Comparison of ENCODE assay signal across 8 mouse cellular contexts in the genomic region with DNA sequence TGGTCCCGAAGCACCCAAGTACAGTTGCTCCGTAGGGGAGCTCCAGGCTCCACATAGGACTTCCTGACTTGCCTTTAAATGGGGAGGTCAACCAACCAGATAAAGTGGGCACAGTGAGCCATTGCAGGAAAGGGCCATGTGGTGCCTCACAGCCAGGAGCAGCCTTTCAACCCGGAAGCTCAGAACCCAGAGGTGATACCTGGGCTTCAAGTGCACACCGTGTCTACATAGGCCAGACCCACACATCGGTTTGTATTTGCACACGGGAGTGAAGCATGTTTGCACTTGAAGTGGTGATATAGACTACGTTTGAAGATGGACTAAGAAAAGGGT. TPM values are rescaled to one million over a fixed set of nuclear protein-coding genes. Genes with fewer than 3 reads are reported as not detected.
DNase-seq lines count a peak whose midpoint lies in the region; ATAC-seq lines count a peak whose summit lies in the region.

No protein-coding gene starts in this region.

- no peaks in the 10 kb centered on the region for H3K36me3 ChIP-seq in kidney, embryonic 14.5 days (ENCODE audit: control insufficient read depth, insufficient read depth, low read length)
- H3K36me3 ChIP-seq in hindbrain, embryonic 14.5 days (replicated peaks; ENCODE audit: control insufficient read depth, insufficient read depth), result no peaks in the 10 kb centered on the region
- no peaks in the 10 kb centered on the region for H3K36me3 ChIP-seq in midbrain, embryonic 10.5 days

- no peak for ATAC-seq in kidney, embryonic 14.5 days (ENCODE audit: low FRiP score, low TSS enrichment)
- ATAC-seq in common myeloid progenitor, adult 5-6 weeks (replicated peaks; ENCODE audit: low read depth, poor library complexity, severe bottlenecking), result peak; percentile 59
- ATAC-seq in hindbrain, embryonic 14.5 days (ENCODE audit: low FRiP score), result peak; percentile 44; the same call in 1 of the 2 replicates

- 48% methylated on average over 7 of the region's 7 CpGs for WGBS in kidney, embryonic 14.5 days
- 39% methylated on average over 7 of the region's 7 CpGs for WGBS in hindbrain, embryonic 14.5 days
- 50% methylated on average over 7 of the region's 7 CpGs for WGBS in midbrain, embryonic 10.5 days

- H3K27me3 ChIP-seq in kidney, embryonic 14.5 days (ENCODE audit: control insufficient read depth, insufficient read depth, low read length), result peaks cover 6% of the 10 kb centered on the region; the same call in 1 of the 2 replicates
- peaks cover 25% of the 10 kb centered on the region for H3K27me3 ChIP-seq in hindbrain, embryonic 14.5 days (ENCODE audit: control insufficient read depth, insufficient read depth, low read length)
- peaks cover 97% of the 10 kb centered on the region for H3K27me3 ChIP-seq in midbrain, embryonic 10.5 days (ENCODE audit: low read depth, poor library complexity, severe bottlenecking)

- 0 out of 2 replicates have a peak overlapping the region, but pooled peaks have one; percentile 71 for H3K9ac ChIP-seq in kidney, embryonic 14.5 days (ENCODE audit: low read depth, low read length)
- H3K9ac ChIP-seq in hindbrain, embryonic 14.5 days, result peak overlapping the region; percentile 61

- no peak for DNase-seq in kidney, postnatal 10 days
- DNase-seq in hindbrain, embryonic 14.5 days (ENCODE audit: low spot score), result no peak
- DNase-seq in midbrain, embryonic 10.5 days (ENCODE audit: low spot score), result no peak
- no peak for DNase-seq in embryo, embryonic 11 days
- DNase-seq in layer of hippocampus, adult 11-12 months (ENCODE audit: low spot score), result no peak
- no peak for DNase-seq in spleen, postnatal 10 days (ENCODE audit: low spot score in 2 of 2)

- peak overlapping the region; percentile 57 for H3K4me3 ChIP-seq in kidney, embryonic 14.5 days (ENCODE audit: low read length)
- peak overlapping the region; percentile 52 for H3K4me3 ChIP-seq in hindbrain, embryonic 14.5 days (replicated peaks; ENCODE audit: low read length)
- H3K4me3 ChIP-seq in midbrain, embryonic 10.5 days, result peak overlapping the region; percentile 65

- peak overlapping the region; percentile 59 for H3K4me2 ChIP-seq in kidney, embryonic 14.5 days (replicated peaks; ENCODE audit: low read depth, low read length)
- H3K4me2 ChIP-seq in hindbrain, embryonic 14.5 days (replicated peaks), result peak overlapping the region; percentile 71

- H3K4me1 ChIP-seq in kidney, embryonic 14.5 days (ENCODE audit: control insufficient read depth, insufficient read depth, low read length), result no peaks in the 10 kb centered on the region
- H3K4me1 ChIP-seq in hindbrain, embryonic 14.5 days (replicated peaks; ENCODE audit: control insufficient read depth, insufficient read depth, low read length), result no peaks in the 10 kb centered on the region
- H3K4me1 ChIP-seq in midbrain, embryonic 10.5 days, result peaks cover 9% of the 10 kb centered on the region; the same call in 1 of the 2 replicates

- H3K27ac ChIP-seq in kidney, embryonic 14.5 days (ENCODE audit: low read depth, low read length), result peak overlapping the region; percentile 55; the same call in 1 of the 2 replicates
- no peak overlapping the region for H3K27ac ChIP-seq in hindbrain, embryonic 14.5 days
- H3K27ac ChIP-seq in midbrain, embryonic 10.5 days (replicated peaks), result peak overlapping the region; percentile 88; the same call in 1 of the 2 replicates

- H3K9me3 ChIP-seq in kidney, embryonic 14.5 days (ENCODE audit: control insufficient read depth, low read length), result no peaks in the 10 kb centered on the region
- no peaks in the 10 kb centered on the region for H3K9me3 ChIP-seq in hindbrain, embryonic 14.5 days (ENCODE audit: control insufficient read depth, low read length)
- H3K9me3 ChIP-seq in midbrain, embryonic 10.5 days (replicated peaks), result no peaks in the 10 kb centered on the region

RNA-seq across cellular contexts. Expression of gene Prps2, which starts 0.3 kb away (rescaled TPM):
- 21.3 and 35.5 TPM in 2 replicates for polyA plus RNA-seq in kidney, embryonic 14.5 days (2014; fragmentation: Nextera tagmentation; extraction: Ambion mirVana)
- 51.8 and 66.5 TPM in 2 replicates for total RNA-seq in common myeloid progenitor, adult 5-6 weeks (2017)
- polyA plus RNA-seq in hindbrain, embryonic 14.5 days (2014; fragmentation: Nextera tagmentation; extraction: Ambion mirVana), result 14.7 and 20.6 TPM in 2 replicates
- 23.0 and 24.3 TPM in 2 replicates for polyA plus RNA-seq in midbrain, embryonic 10.5 days (2016; fragmentation: Nextera tagmentation; extraction: Ambion mirVana)

RNA-seq across cellular contexts. Expression of gene Tlr7, which starts 52.5 kb away (rescaled TPM):
- polyA plus RNA-seq in kidney, embryonic 14.5 days (2014; fragmentation: Nextera tagmentation; extraction: Ambion mirVana), result 0.21 and 0.73 TPM in 2 replicates
- total RNA-seq in common myeloid progenitor, adult 5-6 weeks (2017), result 1.8 and 5.2 TPM in 2 replicates
- 0.86 and 0.91 TPM in 2 replicates for polyA plus RNA-seq in hindbrain, embryonic 14.5 days (2014; fragmentation: Nextera tagmentation; extraction: Ambion mirVana)
- 0.21 and 0.27 TPM in 2 replicates for polyA plus RNA-seq in midbrain, embryonic 10.5 days (2016; fragmentation: Nextera tagmentation; extraction: Ambion mirVana)
